Mouse (Mus musculus) gastrocnemius, postnatal 36 days (tissue): ENCODE measurements around the gene Atp1a4. TPM values are rescaled to one million over a fixed set of nuclear protein-coding genes. Genes with fewer than 3 reads are reported as not detected.

Experiments
- DNase-seq, 2 experiments: peaks; one replicate each; pipeline ENCODE4 v3.0.0; 2022
- intact Hi-C: fragments of 180-260 bp; cut with DNase I; formaldehyde crosslinking; loops from one replicate; pipeline ENCODE4 v1.15.1; 2025
- total RNA-seq, 2 experiments: library from RNA; stranded (reverse); gene quantifications; 2 replicates each; pipeline ENCODE4 v1.2.3; 2021

Atp1a4 gene
- total RNA-seq, 2 experiments from 2014 or later = 0.51 to 0.72 TPM

DNA sequence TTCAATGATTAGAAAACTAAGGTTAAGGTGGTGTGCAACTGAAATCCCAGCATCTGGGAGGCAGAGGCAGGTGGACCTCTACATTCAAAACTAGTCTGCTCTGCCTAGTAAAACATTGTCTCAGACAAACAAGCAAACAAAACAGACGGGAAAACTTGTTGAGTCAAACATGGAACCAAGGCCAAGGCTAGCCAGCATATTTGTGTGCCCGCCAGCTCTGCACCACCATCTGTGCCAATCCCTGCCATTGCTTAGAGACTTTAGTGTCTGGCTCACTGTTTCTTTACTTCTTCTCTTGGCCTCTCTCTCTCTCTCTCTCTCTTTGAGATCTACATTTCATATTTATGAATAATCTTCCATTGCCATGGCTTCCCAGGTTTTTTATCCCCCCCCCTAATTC lies 30.0 kb downstream of the Atp1a4 start:
- intact Hi-C loops = no loop called here

GRCm38 (mm10) chr1:172221297-172222063 lies 36.7 kb downstream of the Atp1a4 start:
- intact Hi-C loops = no loop called here
- peak in 1 of 2 experiments; percentile 56 for DNase-seq

More for the DNA sequence above, 30.0 kb downstream of the Atp1a4 start:
- no peak for DNase-seq

GRCm38 (mm10) chr1:172220414-172220813 lies 37.8 kb downstream of the Atp1a4 start:
- intact Hi-C loops = no loop called here
- DNase-seq = peak; percentile 70 to 76

- intact Hi-C loops = loop anchor here (1.0 kb wide), 1 partner anchor 24 kb away; no protein-coding TSS in a partner anchor
- no peak for DNase-seq
These were observed 38.5 kb downstream of the Atp1a4 start, which contains the start of gene Casq1 for GRCm38 (mm10) chr1:172219451-172220406. Gene Casq1, minus strand, starts transcription at chr1:172219868.

GRCm38 (mm10) chr1:172218164-172218910 lies 39.9 kb downstream of the Atp1a4 start:
- intact Hi-C loops = no loop called here
- DNase-seq = no peak

DNA sequence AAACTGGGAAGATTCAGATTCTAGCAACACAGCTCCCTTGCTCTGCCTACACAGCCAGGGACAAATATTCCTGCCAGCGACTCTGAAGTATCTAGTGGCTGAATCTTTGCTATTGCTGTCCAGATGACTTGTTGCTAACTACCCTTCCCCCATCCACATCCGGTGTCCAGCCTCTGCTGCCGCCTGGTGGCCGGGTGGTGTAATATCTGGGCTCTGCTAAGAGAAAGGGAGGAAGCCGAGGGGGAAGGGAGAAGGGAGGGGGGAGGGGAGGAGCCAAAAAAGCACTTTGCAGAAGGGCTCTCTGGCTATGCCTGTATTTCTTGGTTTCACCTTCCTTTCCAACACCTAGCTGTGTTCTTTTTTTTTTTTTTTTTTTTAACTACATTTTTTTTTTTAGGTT lies 41.1 kb downstream of the Atp1a4 start:
- intact Hi-C loops = no loop called here
- DNase-seq = peak; percentile 94

GRCm38 (mm10) chr1:172214748-172215147 lies 43.5 kb downstream of the Atp1a4 start:
- intact Hi-C loops = no loop called here
- no peak for DNase-seq

DNA sequence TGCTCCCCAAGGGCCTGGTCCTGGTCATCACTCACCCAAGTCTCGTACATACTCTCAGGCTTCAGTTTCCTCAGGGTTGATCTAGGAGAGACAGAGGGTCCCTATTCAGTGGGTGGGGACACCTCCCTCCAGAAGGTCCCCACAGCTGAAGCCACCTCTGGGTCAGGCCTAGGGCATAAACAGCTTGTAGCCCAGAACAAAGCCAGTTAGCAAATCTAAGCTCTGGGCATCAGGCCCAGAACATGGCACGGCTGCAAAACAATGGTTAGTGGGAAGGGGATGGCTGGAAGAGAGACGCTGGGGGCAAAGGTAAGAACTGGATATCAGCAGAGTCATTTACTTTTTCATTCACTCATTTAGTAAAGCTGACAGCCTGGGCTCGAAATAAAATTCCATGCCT lies 44.4 kb downstream of the Atp1a4 start:
- intact Hi-C loops = no loop called here
- DNase-seq = no peak

DNA sequence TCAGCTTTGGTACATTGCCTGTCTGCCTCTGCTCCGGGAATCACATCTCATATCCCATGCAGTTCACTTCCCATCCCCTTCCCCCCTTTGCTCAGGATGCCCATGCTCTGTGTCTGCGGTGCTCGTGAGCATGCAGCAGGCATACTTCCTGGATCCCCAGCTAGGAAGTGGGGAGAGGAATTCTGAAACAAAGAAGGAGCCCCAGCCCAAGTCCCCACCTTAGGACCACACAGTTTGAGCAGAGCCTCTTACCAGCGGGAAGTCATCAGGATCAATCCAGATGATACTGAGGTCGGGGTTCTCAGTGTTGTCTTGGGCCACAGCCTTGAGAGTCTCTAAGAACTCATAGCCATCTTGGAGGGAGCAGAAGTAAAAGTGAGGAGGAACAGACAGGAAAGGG lies 45.4 kb downstream of the Atp1a4 start:
- intact Hi-C loops = no loop called here

DNA sequence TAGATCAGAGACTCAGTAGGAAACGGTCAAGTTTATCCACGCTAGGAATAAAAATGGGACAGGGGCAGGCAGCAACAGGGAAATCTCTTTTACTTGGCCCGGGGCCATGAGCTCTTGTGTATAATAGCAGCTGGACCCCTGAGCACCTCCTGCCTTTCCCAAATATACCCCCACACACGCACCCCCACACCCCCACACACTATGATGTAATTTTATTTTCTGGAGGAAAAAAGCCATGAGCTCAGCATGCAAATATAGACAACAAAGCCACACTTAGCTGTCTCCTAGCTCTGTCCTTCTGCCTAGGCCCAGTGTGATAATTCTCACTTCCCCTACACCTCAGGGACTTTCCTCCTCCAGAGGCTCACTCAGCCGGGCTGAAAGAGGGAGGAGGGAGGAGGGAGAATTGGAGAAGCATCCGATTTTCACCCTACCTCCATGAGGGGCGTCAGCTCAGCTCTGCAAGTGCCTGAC lies 51.1 kb downstream of the Atp1a4 start:
- no peak for DNase-seq

More for the DNA sequence above, 45.4 kb downstream of the Atp1a4 start:
- no peak for DNase-seq

DNA sequence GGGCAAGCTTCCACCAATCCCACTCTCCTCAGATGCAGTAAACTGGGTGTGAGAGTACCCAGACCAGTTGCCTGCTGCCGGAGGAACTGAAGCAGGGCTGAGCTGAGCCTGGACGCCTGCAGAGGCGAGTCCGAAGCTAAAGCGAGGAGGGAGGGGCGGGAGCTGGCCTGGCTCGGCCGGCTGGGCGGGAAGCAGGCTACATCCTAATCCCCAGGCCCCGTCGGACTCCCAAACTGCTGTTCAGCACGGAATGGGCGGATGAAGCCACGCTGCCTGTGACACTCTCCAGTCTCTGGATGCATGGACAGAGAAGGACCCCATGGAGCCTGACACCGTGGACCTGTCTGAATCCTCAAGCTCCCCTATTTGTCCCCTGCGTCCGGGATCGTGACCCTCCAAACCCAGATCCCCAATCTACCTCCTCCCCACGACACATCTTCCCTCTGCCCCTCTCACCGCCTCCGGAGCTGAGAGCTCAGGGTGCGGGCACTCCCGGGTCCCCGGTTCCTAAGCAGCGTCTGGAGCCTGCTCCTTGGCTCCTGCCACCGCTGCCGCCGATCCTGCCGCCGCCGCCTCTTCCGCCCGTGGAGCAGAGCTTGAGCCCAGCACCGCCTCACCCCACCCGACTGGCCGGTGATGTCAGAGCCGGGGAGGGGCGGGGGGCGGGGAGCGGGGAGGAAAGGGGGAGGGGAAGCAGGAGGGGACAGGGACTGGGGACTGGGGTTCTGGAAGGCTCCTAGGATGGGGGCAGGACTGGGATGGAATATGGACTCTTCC lies 51.9 kb downstream of the Atp1a4 start, which contains the start of gene Pea15a:
Gene Pea15a, minus strand, starts transcription at position 664 of the 777 bp plus-strand sequence.
- peak; percentile 78 to 84 for DNase-seq
- intact Hi-C loops = loop anchor here (5.0 to 10.0 kb wide), 2 partner anchors 41 to 62 kb away; partner anchors contain the start of gene Dcaf8

More for the DNA sequence above, 51.1 kb downstream of the Atp1a4 start:
- intact Hi-C loops = loop anchor here (5.0 to 10.0 kb wide), 2 partner anchors 40 to 62 kb away; partner anchors contain the start of gene Dcaf8

- DNase-seq = no peak
- intact Hi-C loops = loop anchor here (5.0 to 10.0 kb wide), 2 partner anchors 42 to 61 kb away; partner anchors contain the start of gene Dcaf8
These were observed 52.5 kb downstream of the Atp1a4 start for GRCm38 (mm10) chr1:172205741-172206087.

DNA sequence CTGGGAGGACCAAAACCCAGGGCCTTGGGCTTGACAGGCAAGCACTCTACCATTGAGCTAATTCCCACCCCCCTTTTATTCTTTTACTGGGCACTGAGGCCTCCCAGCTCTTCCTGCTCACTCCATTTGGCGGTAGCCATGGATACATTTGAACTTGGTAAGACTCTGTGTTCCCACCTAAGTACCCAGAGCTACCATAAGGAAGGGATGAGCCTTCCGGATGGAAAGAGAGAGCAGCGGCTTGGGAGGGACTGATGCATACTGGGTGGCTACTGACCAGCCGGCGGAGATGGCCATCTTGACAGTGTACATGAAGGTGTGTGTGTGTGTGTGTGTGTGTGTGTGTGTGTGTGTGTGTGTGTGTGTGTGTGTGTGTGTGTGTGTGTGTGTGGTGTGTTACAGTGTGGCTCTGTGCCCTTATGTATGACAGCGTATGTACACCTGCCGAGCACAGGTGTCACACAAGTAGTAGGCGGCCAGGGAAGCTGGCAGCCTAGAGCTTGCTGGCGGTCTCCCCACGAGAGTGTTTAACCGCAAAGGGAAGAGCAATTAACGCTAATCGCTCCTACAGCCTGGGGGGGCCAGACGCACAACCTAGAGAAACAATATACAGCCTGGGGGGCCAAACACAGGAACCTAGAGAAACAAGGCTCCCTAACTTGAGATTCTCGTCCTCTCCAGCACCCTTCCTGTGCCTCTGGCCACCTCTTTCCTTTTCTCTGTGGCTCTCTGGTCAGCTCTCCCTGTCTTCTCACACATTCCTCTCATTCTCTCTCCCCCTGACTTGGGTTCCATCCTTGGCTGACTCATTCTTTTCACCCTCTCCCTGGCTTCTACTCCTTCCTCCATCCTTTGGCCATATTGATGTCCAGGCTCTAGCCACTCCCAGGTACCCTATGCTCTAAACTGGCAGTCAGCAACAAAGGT lies 53.1 kb downstream of the Atp1a4 start:
- intact Hi-C loops = loop anchor here (5.0 to 10.0 kb wide), 2 partner anchors 42 to 60 kb away; partner anchors contain the start of gene Dcaf8

DNA sequence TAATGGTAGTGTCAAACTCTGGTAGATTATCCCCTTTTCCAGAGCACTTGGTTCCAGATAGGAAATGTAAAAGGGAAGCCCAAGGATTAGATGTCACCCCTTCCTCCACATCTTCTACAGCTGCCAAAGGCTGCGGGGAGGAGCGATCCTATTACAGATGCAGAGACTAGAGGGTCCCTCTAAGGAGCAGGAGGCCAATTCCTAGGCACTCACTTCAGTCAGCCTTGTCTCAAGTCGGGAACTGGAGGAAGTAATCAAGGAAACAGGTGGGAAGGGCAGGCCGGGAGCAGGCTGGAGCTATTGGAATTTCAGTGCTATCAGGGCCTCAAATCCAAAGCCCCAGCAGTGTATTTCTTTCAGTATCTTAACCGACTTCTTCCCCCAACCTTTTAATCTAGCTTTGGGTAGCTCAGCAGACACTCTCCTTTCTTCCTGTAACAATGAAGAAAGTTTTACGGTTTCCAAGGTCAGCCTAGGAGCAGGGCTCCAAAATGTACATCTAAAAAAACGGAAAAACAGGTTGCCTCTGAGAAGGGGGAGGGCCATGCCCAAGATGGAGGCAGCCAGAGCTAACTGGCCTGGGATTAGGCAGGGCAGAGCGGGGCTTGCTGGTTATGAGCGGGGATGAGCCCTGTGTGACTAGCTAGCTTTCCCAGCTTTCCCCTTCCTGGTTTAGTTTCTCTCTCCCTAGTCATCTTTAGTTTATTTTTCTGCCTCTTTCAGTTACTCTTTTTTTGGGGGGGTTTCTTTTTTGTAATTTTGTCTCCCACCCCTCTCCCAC lies 54.0 kb downstream of the Atp1a4 start:
- intact Hi-C loops = loop anchor here (10.0 kb wide), 1 partner anchor 59 kb away; the partner anchor contains the start of gene Dcaf8
- no peak for DNase-seq

More for the DNA sequence above, 53.1 kb downstream of the Atp1a4 start:
- DNase-seq = no peak

GRCm38 (mm10) chr1:172203566-172203965 lies 54.6 kb downstream of the Atp1a4 start:
- DNase-seq = no peak
- intact Hi-C loops = loop anchor here (10.0 kb wide), 1 partner anchor 59 kb away; the partner anchor contains the start of gene Dcaf8

DNA sequence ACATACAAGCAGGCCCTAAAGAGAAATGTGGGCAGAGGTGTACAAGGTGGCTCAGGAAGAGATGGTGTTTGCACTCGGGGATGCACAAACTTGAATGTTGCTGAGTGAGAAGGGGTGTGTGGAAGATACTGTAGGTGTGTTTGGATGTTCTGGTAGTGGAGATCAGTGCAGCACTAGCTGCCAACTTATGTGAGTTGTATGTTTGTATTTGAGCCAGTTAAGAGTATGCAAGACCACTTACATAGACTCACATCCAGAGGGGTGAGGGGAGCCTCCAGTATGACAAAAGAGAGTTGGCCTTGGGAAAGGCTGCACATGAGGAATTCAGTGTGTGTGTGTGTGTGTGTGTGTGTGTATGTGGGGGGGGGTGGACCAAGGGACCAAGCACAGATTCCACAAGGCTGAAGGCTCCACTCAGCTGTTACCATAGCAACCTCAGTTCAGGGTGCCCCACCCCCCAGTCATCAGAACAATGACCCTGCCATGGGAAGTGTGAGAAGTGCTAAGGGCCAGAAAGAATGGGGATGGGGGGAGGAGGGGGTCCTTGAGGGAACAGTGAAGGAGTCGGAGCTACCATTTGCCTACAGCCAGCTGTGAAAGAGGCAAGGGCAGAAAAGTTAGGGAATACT lies 55.2 kb downstream of the Atp1a4 start:
- intact Hi-C loops = loop anchor here (10.0 kb wide), 1 partner anchor 58 kb away; the partner anchor contains the start of gene Dcaf8
- no peak for DNase-seq
